Mouse (Mus musculus) kidney, postnatal 10 days (tissue): ENCODE measurements around the gene Crcp.
A peak's percentile ranks its signal among the peaks of the same experiment; 100 is the strongest.

ENCODE experiments used
- DNase-seq: peaks from one replicate; pipeline ENCODE4 v3.0.0; 2021; ENCODE audit warnings: mixed read lengths

Crcp gene

GRCm38 (mm10) chr5:130059413-130060328 is 30.6 kb downstream of the Crcp start:
- DNase-seq = peak; percentile 58

- no peak for DNase-seq
These were observed 31.2 kb downstream of the Crcp start for GRCm38 (mm10) chr5:130060329-130060665.

- peak; percentile 63 for DNase-seq
These were observed 33.0 kb downstream of the Crcp start for GRCm38 (mm10) chr5:130062096-130062495.

GRCm38 (mm10) chr5:130063760-130064159 is 34.7 kb downstream of the Crcp start:
- DNase-seq = no peak

GRCm38 (mm10) chr5:130065579-130065978 is 36.5 kb downstream of the Crcp start:
- no peak for DNase-seq

GRCm38 (mm10) chr5:130067841-130068264 is 38.8 kb downstream of the Crcp start:
- DNase-seq = peak; percentile 41

- no peak for DNase-seq
These were observed 43.9 kb downstream of the Crcp start, which contains the start of gene Tpst1 for GRCm38 (mm10) chr5:130073026-130073425. Tpst1 (plus strand) TSS chr5:130073326.

GRCm38 (mm10) chr5:130074491-130074890 is 45.4 kb downstream of the Crcp start:
- no peak for DNase-seq

- DNase-seq = no peak
These were observed 47.3 kb downstream of the Crcp start for GRCm38 (mm10) chr5:130076396-130076795.

GRCm38 (mm10) chr5:130078096-130078833 is 49.2 kb downstream of the Crcp start:
- DNase-seq = no peak

GRCm38 (mm10) chr5:130078834-130079156 is 49.7 kb downstream of the Crcp start:
- DNase-seq = no peak

GRCm38 (mm10) chr5:130079202-130080050 is 50.3 kb downstream of the Crcp start:
- peak; percentile 96 for DNase-seq

GRCm38 (mm10) chr5:130080051-130080681 is 51.1 kb downstream of the Crcp start:
- DNase-seq = no peak

GRCm38 (mm10) chr5:130081181-130081881 is 52.2 kb downstream of the Crcp start:
- DNase-seq = no peak

- no peak for DNase-seq
These were observed 53.3 kb downstream of the Crcp start for GRCm38 (mm10) chr5:130082431-130082830.

- no peak for DNase-seq
These were observed 55.2 kb downstream of the Crcp start for GRCm38 (mm10) chr5:130084271-130084670.

GRCm38 (mm10) chr5:130088008-130088407 is 58.9 kb downstream of the Crcp start:
- no peak for DNase-seq

GRCm38 (mm10) chr5:130088612-130089011 is 59.5 kb downstream of the Crcp start:
- no peak for DNase-seq

- DNase-seq = no peak
These were observed 60.1 kb downstream of the Crcp start for GRCm38 (mm10) chr5:130089177-130089576.

- DNase-seq = no peak
These were observed 60.7 kb downstream of the Crcp start for GRCm38 (mm10) chr5:130089626-130090393.

- no peak for DNase-seq
These were observed 67.7 kb downstream of the Crcp start for GRCm38 (mm10) chr5:130096754-130097153.
